ENCODE assay signal across 7 mouse cellular contexts in genomic region chr16:90726600-90727227, GRCm38 (mm10). TPM values are rescaled to one million over a fixed set of nuclear protein-coding genes. Genes with fewer than 3 reads are reported as not detected.
DNase-seq lines count a peak whose midpoint lies in the region; ATAC-seq and TF ChIP-seq lines count a peak whose summit lies in the region.

No protein-coding gene starts in this region.

- TF ChIP-seq EP300 in CH12.LX (IDR thresholded peaks at IDR 0.05; ENCODE audit: low read length), result no peak
- no peak for TF ChIP-seq EP300 in liver, embryonic 14.5 days (IDR thresholded peaks at IDR 0.05; ENCODE audit: low read depth)

- no peak for TF ChIP-seq CTCF in CH12.LX (conservative IDR thresholded peaks at IDR 0.05 in 1 of 2, IDR thresholded peaks at IDR 0.05 in 1 of 2; ENCODE audit: low read depth in 2 of 2, low read length in 2 of 2)
- TF ChIP-seq CTCF in liver, embryonic 14.5 days (IDR thresholded peaks at IDR 0.05; ENCODE audit: low read depth), result 0 out of 2 replicates have a peak, but pooled peaks have one; percentile 23

- in situ Hi-C loops in CH12.LX (cut with MboI; ENCODE audit: low pct_ligation_motif_present, low pct_unique_long_range_greater_than_20kb, low sequenced_read_pairs), result no loop called here

- peaks cover 13 to 39% of the 10 kb centered on the region in 2 experiments for H3K36me3 ChIP-seq in CH12.LX (replicated peaks in 1 of 2; ENCODE audit: control insufficient read depth in 1 of 2, insufficient read depth in 1 of 2, low read length in 1 of 2)
- H3K36me3 ChIP-seq in forebrain, embryonic 14.5 days (ENCODE audit: control insufficient read depth, insufficient read depth, low read length), result peaks cover 4% of the 10 kb centered on the region; the same call in 1 of the 2 replicates
- peaks cover 10% of the 10 kb centered on the region for H3K36me3 ChIP-seq in liver, embryonic 14.5 days (replicated peaks; ENCODE audit: control insufficient read depth, insufficient read depth, low read depth)

- no peak for TF ChIP-seq POLR2A in CH12.LX (IDR thresholded peaks at IDR 0.05; ENCODE audit: low read depth, low read length)

- H3K4me3 ChIP-seq in CH12.LX (replicated peaks in 1 of 3; ENCODE audit: low read depth in 2 of 3, low read length in 2 of 3, poor library complexity in 1 of 3), result peak overlapping the region; percentile 75 to 96 (median 88)
- peak overlapping the region; percentile 77 for H3K4me3 ChIP-seq in forebrain, embryonic 14.5 days (ENCODE audit: low read depth, low read length)
- peak overlapping the region; percentile 78 to 95 for H3K4me3 ChIP-seq in liver, embryonic 14.5 days (ENCODE audit: insufficient read depth in 1 of 2, low read depth in 2 of 2, low read length in 2 of 2)

- no peaks in the 10 kb centered on the region for H3K27me3 ChIP-seq in CH12.LX (replicated peaks)
- H3K27me3 ChIP-seq in forebrain, embryonic 14.5 days (replicated peaks; ENCODE audit: control insufficient read depth, insufficient read depth, low read length), result no peaks in the 10 kb centered on the region
- H3K27me3 ChIP-seq in liver, embryonic 14.5 days (ENCODE audit: control insufficient read depth, insufficient read depth, low read length), result no peaks in the 10 kb centered on the region

- H3K4me2 ChIP-seq in CH12.LX (ENCODE audit: insufficient read depth, low read depth, poor library complexity, severe bottlenecking), result peak overlapping the region; percentile 91
- peak overlapping the region; percentile 96 for H3K4me2 ChIP-seq in forebrain, embryonic 14.5 days (ENCODE audit: low read length)
- H3K4me2 ChIP-seq in liver, embryonic 14.5 days (ENCODE audit: low read depth), result peak overlapping the region; percentile 84

- peak; percentile 47 for DNase-seq in A20 (ENCODE audit: low read depth, low spot score)
- peak; percentile 34 for DNase-seq in CH12.LX (ENCODE audit: extremely low read depth)
- DNase-seq in forebrain, embryonic 14.5 days (ENCODE audit: low spot score), result no peak
- peak in 1 of 3 experiments; percentile 35 for DNase-seq in liver, embryonic 14.5 days (ENCODE audit: low read depth in 3 of 3, low spot score in 3 of 3)
- no peak for DNase-seq in frontal cortex, postnatal 14 days (ENCODE audit: low spot score in 2 of 2)
- DNase-seq in ovary, postnatal 10 days (ENCODE audit: low spot score), result no peak
- no peak for DNase-seq in right cerebral cortex, postnatal 10 days (ENCODE audit: low spot score in 2 of 2)

- peaks cover 3 to 14% of the 10 kb centered on the region in 2 experiments; a peak in 2 of 4 replicates for H3K4me1 ChIP-seq in CH12.LX (ENCODE audit: control insufficient read depth in 1 of 2, insufficient read depth in 2 of 2)
- H3K4me1 ChIP-seq in forebrain, embryonic 14.5 days (ENCODE audit: control insufficient read depth, insufficient read depth, low read length), result peaks cover 7% of the 10 kb centered on the region
- peaks cover 10 to 16% of the 10 kb centered on the region in 2 experiments for H3K4me1 ChIP-seq in liver, embryonic 14.5 days (replicated peaks; ENCODE audit: control insufficient read depth in 2 of 2, insufficient read depth in 2 of 2, low read length in 1 of 2)

- 0 out of 2 replicates have a peak overlapping the region, but pooled peaks have one; percentile 2 for H3K27ac ChIP-seq in CH12.LX (ENCODE audit: insufficient read depth, low read depth)
- H3K27ac ChIP-seq in forebrain, embryonic 14.5 days (ENCODE audit: low read depth, low read length), result no peak overlapping the region
- H3K27ac ChIP-seq in liver, embryonic 14.5 days, result peak overlapping the region; percentile 61

- H3K79me2 ChIP-seq in CH12.LX (replicated peaks; ENCODE audit: control insufficient read depth, extremely low read depth, insufficient read depth, poor library complexity, severe bottlenecking), result peaks cover 7% of the 10 kb centered on the region

- WGBS in forebrain, embryonic 14.5 days, result 6% methylated on average over 38 of the region's 38 CpGs
- 2% methylated on average over 38 of the region's 38 CpGs for WGBS in liver, embryonic 14.5 days (ENCODE audit: insufficient replicate concordance)

- no peak for TF ChIP-seq RAD21 in CH12.LX (IDR thresholded peaks at IDR 0.05; ENCODE audit: low read depth, low read length)

- dilution Hi-C loops in CH12.LX (cut with MboI; ENCODE audit: extremely low pct_ligation_motif_present, extremely low pct_unique_long_range_greater_than_20kb, low sequenced_read_pairs), result no loop called here

- peak overlapping the region; percentile 67 for H3K9ac ChIP-seq in CH12.LX (ENCODE audit: insufficient read depth, low read depth)
- peak overlapping the region; percentile 79 for H3K9ac ChIP-seq in forebrain, embryonic 14.5 days (ENCODE audit: low read length)
- peak overlapping the region; percentile 90 for H3K9ac ChIP-seq in liver, embryonic 14.5 days (replicated peaks)

- H3K9me3 ChIP-seq in CH12.LX (replicated peaks; ENCODE audit: low read length), result peaks cover 22% of the 10 kb centered on the region
- H3K9me3 ChIP-seq in forebrain, embryonic 14.5 days (replicated peaks; ENCODE audit: control insufficient read depth, low read length), result no peaks in the 10 kb centered on the region
- no peaks in the 10 kb centered on the region; the same call in 1 of the 2 replicates for H3K9me3 ChIP-seq in liver, embryonic 14.5 days (ENCODE audit: control insufficient read depth, low read length)

- ATAC-seq in forebrain, embryonic 14.5 days, result peak; percentile 57
- ATAC-seq in liver, embryonic 14.5 days (ENCODE audit: insufficient read depth), result peak; percentile 57

TF ChIP-seq in CH12.LX, 34 proteins besides CTCF, POLR2A, EP300 and RAD21:
- TF ChIP-seq MAFK (IDR thresholded peaks at IDR 0.05; ENCODE audit: insufficient replicate concordance, low read length) (no peak), BHLHE40 (IDR thresholded peaks at IDR 0.05; ENCODE audit: low read depth, low read length) (no peak; the same call in 1 of the 2 replicates), MAZ (IDR thresholded peaks at IDR 0.05; ENCODE audit: low read depth, low read length) (0 out of 2 replicates have a peak, but pooled peaks have one; percentile 36), CHD1 (IDR thresholded peaks at IDR 0.05; ENCODE audit: low read depth, low read length) (peak; percentile 43; the same call in 1 of the 2 replicates), ETS1 (conservative IDR thresholded peaks at IDR 0.05; ENCODE audit: low read depth, low read length) (peak; percentile 48; the same call in 1 of the 2 replicates)

RNA-seq across cellular contexts. Expression of gene Mis18a, which starts 0.5 kb away (rescaled TPM):
- total RNA-seq in CH12.LX (2012; rRNA removed), result 49.0 and 51.7 TPM in 2 replicates
- 113 and 120 TPM in 2 replicates for total RNA-seq in CH12.LX (2014; rRNA removed)
- polyA plus RNA-seq in CH12.LX (2012; ENCODE audit: insufficient read length, low read depth), result 38.3 and 40.5 TPM in 2 replicates
- polyA plus RNA-seq in forebrain, embryonic 14.5 days (2014; fragmentation: Nextera tagmentation; extraction: Ambion mirVana), result 56.5 and 57.8 TPM in 2 replicates
- polyA plus RNA-seq in liver, embryonic 14.5 days (2012; rRNA removed), result 23.4 and 31.1 TPM in 2 replicates
- 46.7 and 52.9 TPM in 2 replicates for polyA plus RNA-seq in liver, embryonic 14.5 days (2014; fragmentation: Nextera tagmentation; extraction: Ambion mirVana)

RNA-seq across cellular contexts. Expression of gene Mrap, which starts 11.3 kb away (rescaled TPM):
- total RNA-seq in CH12.LX (2012; rRNA removed), result not detected in 2 replicates
- not detected in 2 replicates for total RNA-seq in CH12.LX (2014; rRNA removed)
- not detected in 2 replicates for polyA plus RNA-seq in CH12.LX (2012; ENCODE audit: insufficient read length, low read depth)
- 0.23 TPM in 1 of 2 replicates, not detected in the other for polyA plus RNA-seq in forebrain, embryonic 14.5 days (2014; fragmentation: Nextera tagmentation; extraction: Ambion mirVana)
- polyA plus RNA-seq in liver, embryonic 14.5 days (2012; rRNA removed), result 44.0 and 45.1 TPM in 2 replicates
- 53.6 and 60.7 TPM in 2 replicates for polyA plus RNA-seq in liver, embryonic 14.5 days (2014; fragmentation: Nextera tagmentation; extraction: Ambion mirVana)

Comparison
In these comparisons a context has a peak if more than half of its experiments do, and no peak if none do; other contexts are left out.
1. DNase-seq: peak in A20 (single experiment) and CH12.LX (single experiment); none in forebrain, embryonic 14.5 days (single experiment), frontal cortex, postnatal 14 days (0 of 2), ovary, postnatal 10 days (single experiment) and right cerebral cortex, postnatal 10 days (0 of 2).
2. RNA of gene Mrap, which starts 11.3 kb away (polyA plus RNA-seq): 44.0 to 60.7 TPM in liver, embryonic 14.5 days; 0.23 TPM in forebrain, embryonic 14.5 days and not detected in CH12.LX; every median in the first group is over 10 times any median in the second.
3. Peak in every context shown above with its lines, with median percentiles within 50 percentile points of each other: H3K4me2 ChIP-seq, H3K4me3 ChIP-seq and H3K9ac ChIP-seq.